Mouse (Mus musculus): ENCODE results near the gene Ccdc66.

DNA sequence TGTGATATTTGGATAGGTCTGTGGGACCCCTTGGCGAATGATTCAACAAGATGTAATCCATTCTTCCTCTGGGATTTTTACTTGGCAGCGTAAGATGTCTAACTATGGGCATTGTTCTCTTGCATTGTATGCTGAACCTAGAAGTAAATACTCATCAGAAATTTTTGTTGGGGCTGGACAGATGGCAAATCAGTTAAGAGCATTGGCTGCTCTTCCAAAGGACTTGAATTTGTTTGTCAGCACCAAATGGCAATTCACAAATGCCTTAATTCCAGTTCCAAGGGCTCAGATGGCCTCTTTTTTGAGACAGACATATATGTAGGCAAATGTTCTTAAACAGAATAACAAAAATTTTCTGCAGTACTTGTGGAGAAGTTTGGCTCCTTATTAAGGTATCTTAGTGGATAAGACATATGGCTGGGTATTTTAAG, 63.4 kb downstream of the Ccdc66 start:
- TF ChIP-seq HCFC1 (IDR thresholded peaks at IDR 0.05; ENCODE audit: low read depth, low read length) (no peak), UBTF (IDR thresholded peaks at IDR 0.05; ENCODE audit: borderline replicate concordance, insufficient read depth, low read depth, low read length) (no peak), CTCF (IDR thresholded peaks at IDR 0.05 in 2 of 3, conservative IDR thresholded peaks at IDR 0.05 in 1 of 3; ENCODE audit: control insufficient read depth in 1 of 3, insufficient read depth in 1 of 3, low read depth in 2 of 3, low read length in 3 of 3, poor library complexity in 1 of 3, severe bottlenecking in 1 of 3) (no peak), GATA1 (IDR thresholded peaks at IDR 0.05; ENCODE audit: low read depth, low read length) (no peak), BHLHE40 (IDR thresholded peaks at IDR 0.05; ENCODE audit: borderline replicate concordance, low read depth, low read length) (no peak)

All from MEL (cell line).